Mouse (Mus musculus): Measurements from ENCODE around the gene H3f3a.

DNA sequence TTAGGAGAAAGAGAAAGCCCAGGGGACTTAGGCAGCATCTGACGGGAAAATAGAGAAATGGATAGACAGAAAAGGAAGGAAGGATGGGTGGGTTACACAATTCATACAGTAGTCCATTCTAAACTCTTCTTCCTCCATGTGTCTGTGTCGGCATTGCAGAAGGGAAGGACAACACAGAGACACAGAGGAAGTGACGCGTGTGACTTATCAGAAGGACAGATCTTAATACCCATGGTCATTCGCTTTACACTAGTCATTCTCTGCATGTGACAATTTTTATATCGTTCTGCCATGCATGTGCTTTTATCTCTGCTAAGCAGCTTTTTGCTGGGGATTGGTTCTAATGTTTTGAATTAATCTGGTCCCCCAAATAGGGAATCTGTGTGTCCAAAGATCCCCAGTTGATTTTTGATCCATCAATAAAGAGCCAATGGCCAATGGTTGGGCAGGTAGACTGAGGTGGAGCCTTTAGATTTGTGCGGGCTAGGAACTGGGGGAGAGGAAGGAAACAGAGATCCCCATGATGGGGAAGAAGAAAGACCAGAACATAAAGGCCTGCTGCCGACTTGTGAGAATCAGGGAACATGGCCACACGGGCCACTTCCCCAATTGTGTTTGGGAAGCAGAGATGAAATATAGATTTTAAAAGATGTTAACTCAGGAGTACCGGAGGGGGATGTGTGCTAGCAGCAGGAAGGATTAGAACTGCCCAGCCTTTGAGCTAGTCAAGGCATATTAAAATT lies 21.7 kb upstream of the H3f3a start:
- TF ChIP-seq POLR2A (IDR thresholded peaks at IDR 0.05; ENCODE audit: low read depth, low read length) (no peak), ELF1 (IDR thresholded peaks at IDR 0.05; ENCODE audit: low read depth, low read length) (no peak), POLR2AphosphoS2 (IDR thresholded peaks at IDR 0.05; ENCODE audit: low read depth, low read length) (no peak), CTCF (conservative IDR thresholded peaks at IDR 0.05 in 1 of 2, IDR thresholded peaks at IDR 0.05 in 1 of 2; ENCODE audit: low read depth in 2 of 2, low read length in 2 of 2) (no peak), EP300 (IDR thresholded peaks at IDR 0.05; ENCODE audit: low read length) (no peak), NELFE (IDR thresholded peaks at IDR 0.05; ENCODE audit: low read depth, low read length) (no peak), MEF2A (IDR thresholded peaks at IDR 0.05; ENCODE audit: borderline replicate concordance, low read depth, low read length) (no peak), ZMIZ1 (IDR thresholded peaks at IDR 0.05; ENCODE audit: low read depth, low read length) (no peak), ZKSCAN1 (IDR thresholded peaks at IDR 0.05; ENCODE audit: borderline replicate concordance, low read depth, low read length) (no peak)

All from CH12.LX (cell line).